Mouse (Mus musculus) hindbrain, embryonic 14.5 days (tissue): ENCODE results near the gene Cdk12. TPM values are rescaled to one million over a fixed set of nuclear protein-coding genes. Genes with fewer than 3 reads are reported as not detected.

Experiments
- microRNA-seq: library from miRNA; unstranded; fragments of <30 nt; microRNA quantifications from one replicate; pipeline ENCODE4, GENCODE M21; 2016
- polyA plus RNA-seq: library from polyadenylated mRNA; unstranded; fragments of >200 nt; fragmentation: Nextera tagmentation; extraction: Ambion mirVana; gene quantifications from 2 replicates; pipeline ENCODE4 v1.2.1, GENCODE M21; 2014

Gene Cdk12
- polyA plus RNA-seq, 1 experiment from 2014 or later, result 10.3 TPM

Small RNA genes within 50 kb of the gene (microRNA-seq; reads per million reads assigned to microRNA genes)
- gene Gm27399 (not detected), gene Mir5119 (not detected)

Other genes starting within 250 kb of the Cdk12 start
- gene Plxdc1, start 216.6 kb upstream of the Cdk12 start, polyA plus RNA-seq, result 0.90 and 1.1 TPM in 2 replicates
- 6.5 and 11.0 TPM in 2 replicates for gene Arl5c, start 206.9 kb upstream of the Cdk12 start, polyA plus RNA-seq
- 40.0 and 40.3 TPM in 2 replicates for gene Cacnb1, start 180.0 kb upstream of the Cdk12 start, polyA plus RNA-seq
- 614 and 694 TPM in 2 replicates for gene Rpl19, start 176.3 kb upstream of the Cdk12 start, polyA plus RNA-seq
- 6.7 and 7.3 TPM in 2 replicates for gene Stac2, start 149.6 kb upstream of the Cdk12 start, polyA plus RNA-seq
- 18.6 and 19.1 TPM in 2 replicates for gene Fbxl20, start 52.7 kb upstream of the Cdk12 start, polyA plus RNA-seq
- 53.2 and 54.7 TPM in 2 replicates for gene Med1, start 9.8 kb upstream of the Cdk12 start, polyA plus RNA-seq
- 21.7 and 25.5 TPM in 2 replicates for gene Neurod2, start 126.6 kb downstream of the Cdk12 start, polyA plus RNA-seq
- gene Ppp1r1b, start 145.3 kb downstream of the Cdk12 start, polyA plus RNA-seq, result 3.0 and 3.3 TPM in 2 replicates
- gene Stard3, start 155.3 kb downstream of the Cdk12 start, polyA plus RNA-seq, result 33.9 and 36.8 TPM in 2 replicates
- not detected in 2 replicates for gene Tcap, start 180.8 kb downstream of the Cdk12 start, polyA plus RNA-seq
- gene Pnmt, start 183.4 kb downstream of the Cdk12 start, polyA plus RNA-seq, result 3.0 and 3.4 TPM in 2 replicates
- gene Pgap3, start 197.4 kb downstream of the Cdk12 start, polyA plus RNA-seq, result 6.4 and 6.9 TPM in 2 replicates
- 8.9 and 10.2 TPM in 2 replicates for gene Erbb2, start 209.4 kb downstream of the Cdk12 start, polyA plus RNA-seq
- gene Mien1, start 235.9 kb downstream of the Cdk12 start, polyA plus RNA-seq, result 242 and 256 TPM in 2 replicates
- 1.1 and 1.3 TPM in 2 replicates for gene Grb7, start 243.3 kb downstream of the Cdk12 start, polyA plus RNA-seq